Mouse (Mus musculus) CH12.LX (cell line): Measurements from ENCODE around the gene Rasgrf2. TPM values are rescaled to one million over a fixed set of nuclear protein-coding genes. Genes with fewer than 3 reads are reported as not detected.

Source experiments
- DNase-seq: peaks from one replicate; pipeline ENCODE4 v3.0.0-alpha.2; 2013; ENCODE audit errors: extremely low read depth
- H3K27ac ChIP-seq: 2 replicates; pipeline ENCODE4 v1.5.1; 2012; ENCODE audit warnings: low read depth, mild to moderate bottlenecking, control low read depth, moderate library complexity; ENCODE audit not compliant: insufficient read depth
- H3K27me3 ChIP-seq: replicated peaks from 2 replicates; pipeline ENCODE3; 2012; ENCODE audit warnings: inconsistent platforms
- H3K36me3 ChIP-seq, 2 experiments: replicated peaks in 1 of 2; 2 replicates each; pipeline versions ENCODE3 to v1.6.1; 2012; ENCODE audit warnings: inconsistent platforms in 1 of 2, low read length in 1 of 2, mild to moderate bottlenecking in 1 of 2, mixed read lengths in 1 of 2, moderate library complexity in 1 of 2; ENCODE audit not compliant: control insufficient read depth in 1 of 2, insufficient read depth in 1 of 2
- H3K4me1 ChIP-seq, 2 experiments: 2 replicates each; pipeline ENCODE4 v1.6.1; 2012; ENCODE audit warnings: inconsistent platforms in 1 of 2, moderate library complexity in 1 of 2; ENCODE audit not compliant: insufficient read depth in 2 of 2, control insufficient read depth in 1 of 2
- H3K4me2 ChIP-seq: 2 replicates; pipeline ENCODE4 v1.6.1; 2012; ENCODE audit warnings: low read depth, mild to moderate bottlenecking, control low read depth; ENCODE audit not compliant: poor library complexity, insufficient read depth, severe bottlenecking
- H3K4me3 ChIP-seq, 3 experiments: fragments of 150-350 bp in 1 of 3; sonication (generic) in 1 of 3; replicated peaks in 1 of 3; 2 replicates each; pipeline versions ENCODE3 to v1.5.1; 2011 to 2012; ENCODE audit warnings: low read depth in 2 of 3, low read length in 2 of 3, mild to moderate bottlenecking in 2 of 3, moderate library complexity in 2 of 3, control low read depth in 1 of 3, improper control_type of control experiment in 1 of 3, inconsistent platforms in 1 of 3, mixed read lengths in 1 of 3; ENCODE audit not compliant: poor library complexity in 1 of 3
- H3K79me2 ChIP-seq: replicated peaks from 2 replicates; pipeline ENCODE4 v1.6.1; 2012; ENCODE audit warnings: mild to moderate bottlenecking, moderate library complexity; ENCODE audit not compliant: control insufficient read depth, poor library complexity, insufficient read depth, severe bottlenecking; ENCODE audit errors: extremely low read depth
- H3K9ac ChIP-seq: 2 replicates; pipeline ENCODE4 v1.6.1; 2012; ENCODE audit warnings: low read depth, mild to moderate bottlenecking, control low read depth, moderate library complexity; ENCODE audit not compliant: insufficient read depth
- H3K9me3 ChIP-seq: replicated peaks from 2 replicates; pipeline ENCODE3; 2012; ENCODE audit warnings: low read length, inconsistent platforms, mixed read lengths
- BHLHE40 ChIP-seq: IDR thresholded peaks from 2 replicates; pipeline ENCODE4 v1.6.1; 2011; ENCODE audit warnings: mild to moderate bottlenecking, low read depth, low read length, improper control_type of control experiment
- CHD1 ChIP-seq: IDR thresholded peaks from 2 replicates; pipeline ENCODE4 v1.6.1; 2012; ENCODE audit warnings: low read depth, low read length, improper control_type of control experiment, inconsistent platforms
- CTCF ChIP-seq, 2 experiments: IDR thresholded peaks in 1 of 2; conservative IDR thresholded peaks in 1 of 2; 2 replicates each; pipeline ENCODE4 v1.5.1; 2011 to 2012; ENCODE audit warnings: low read depth in 2 of 2, low read length in 2 of 2, improper control_type of control experiment in 1 of 2, inconsistent platforms in 1 of 2, mild to moderate bottlenecking in 1 of 2, moderate library complexity in 1 of 2
- ELF1 ChIP-seq: IDR thresholded peaks from 2 replicates; pipeline ENCODE4 v1.6.1; 2014; ENCODE audit warnings: low read depth, mild to moderate bottlenecking, inconsistent platforms, low read length, improper control_type of control experiment
- GABPA ChIP-seq: IDR thresholded peaks from 2 replicates; pipeline ENCODE4 v1.6.1; 2012; ENCODE audit warnings: low read depth, low read length, improper control_type of control experiment, inconsistent platforms; ENCODE audit not compliant: insufficient replicate concordance
- JUN ChIP-seq: IDR thresholded peaks from 2 replicates; pipeline ENCODE4 v1.6.1; 2011; ENCODE audit warnings: low read depth, mild to moderate bottlenecking, low read length, improper control_type of control experiment, moderate library complexity; ENCODE audit not compliant: insufficient read depth
- JUND ChIP-seq: conservative IDR thresholded peaks from 2 replicates; pipeline ENCODE4 v1.6.1; 2011; ENCODE audit warnings: low read depth, low read length, improper control_type of control experiment
- KAT2A ChIP-seq: IDR thresholded peaks from 2 replicates; pipeline ENCODE4 v1.6.1; 2012; ENCODE audit warnings: low read length, improper control_type of control experiment, inconsistent platforms; ENCODE audit not compliant: insufficient replicate concordance
- MAFK ChIP-seq: IDR thresholded peaks from 2 replicates; pipeline ENCODE4 v1.6.1; 2011; ENCODE audit warnings: low read length, improper control_type of control experiment; ENCODE audit not compliant: insufficient replicate concordance
- MAX ChIP-seq: IDR thresholded peaks from 2 replicates; pipeline ENCODE4 v1.6.1; 2011; ENCODE audit warnings: low read length, improper control_type of control experiment
- MAZ ChIP-seq: IDR thresholded peaks from 2 replicates; pipeline ENCODE4 v1.6.1; 2012; ENCODE audit warnings: low read depth, mild to moderate bottlenecking, inconsistent platforms, low read length, improper control_type of control experiment, moderate library complexity
- MXI1 ChIP-seq: IDR thresholded peaks from 2 replicates; pipeline ENCODE4 v1.6.1; 2011; ENCODE audit warnings: mild to moderate bottlenecking, low read depth, low read length, improper control_type of control experiment
- PAX5 ChIP-seq: IDR thresholded peaks from 2 replicates; pipeline ENCODE4 v1.6.1; 2012; ENCODE audit warnings: low read length, inconsistent platforms, mixed read lengths
- POLR2AphosphoS2 ChIP-seq: IDR thresholded peaks from 2 replicates; pipeline ENCODE4 v1.6.1; 2011; ENCODE audit warnings: low read depth, low read length, improper control_type of control experiment
- RAD21 ChIP-seq: IDR thresholded peaks from 2 replicates; pipeline ENCODE4 v1.6.1; 2011; ENCODE audit warnings: low read depth, mild to moderate bottlenecking, low read length, improper control_type of control experiment, moderate library complexity
- SMC3 ChIP-seq: IDR thresholded peaks from 2 replicates; pipeline ENCODE4 v1.6.1; 2011; ENCODE audit warnings: low read depth, low read length, improper control_type of control experiment
- TBP ChIP-seq: conservative IDR thresholded peaks from 2 replicates; pipeline ENCODE4 v1.6.1; 2011; ENCODE audit warnings: low read depth, low read length, improper control_type of control experiment
- UBTF ChIP-seq: IDR thresholded peaks from 2 replicates; pipeline ENCODE4 v1.6.1; 2012; ENCODE audit warnings: low read depth, mild to moderate bottlenecking, inconsistent platforms, low read length, improper control_type of control experiment, moderate library complexity
- USF1 ChIP-seq: IDR thresholded peaks from 2 replicates; pipeline ENCODE4 v1.6.1; 2014; ENCODE audit warnings: low read depth, mild to moderate bottlenecking, inconsistent platforms, low read length, improper control_type of control experiment
- ZMIZ1 ChIP-seq: IDR thresholded peaks from 2 replicates; pipeline ENCODE4 v1.6.1; 2012; ENCODE audit warnings: low read depth, mild to moderate bottlenecking, inconsistent platforms, low read length, improper control_type of control experiment
- ZNF384 ChIP-seq: IDR thresholded peaks from 2 replicates; pipeline ENCODE4 v1.6.1; 2012; ENCODE audit warnings: low read depth, low read length, improper control_type of control experiment, inconsistent platforms
- dilution Hi-C: fragments of 300-500 bp; cut with MboI; formaldehyde crosslinking; loops from 2 replicates; pipeline ENCODE4 v1.14.3; 2020; ENCODE audit warnings: low sequenced_read_pairs; ENCODE audit not compliant: extremely low pct_unique_long_range_greater_than_20kb, extremely low pct_ligation_motif_present
- in situ Hi-C: fragments of 300-500 bp; cut with MboI; formaldehyde crosslinking; loops from 3 replicates; pipeline ENCODE4 v1.14.3; 2019; ENCODE audit warnings: low sequenced_read_pairs, low pct_ligation_motif_present, low pct_unique_long_range_greater_than_20kb, mixed read lengths
- polyA plus RNA-seq: library from polyadenylated mRNA; unstranded; fragments of >175 nt; gene quantifications from 2 replicates; pipeline ENCODE4 v1.2.1, GENCODE M21; 2012; ENCODE audit warnings: low read depth; ENCODE audit not compliant: insufficient read length
- total RNA-seq, 2 experiments: library from RNA; depleted of rRNA; stranded (reverse); fragments of 300-350 nt in 1 of 2; fragments of >200 nt in 1 of 2; gene quantifications; 2 replicates each; pipeline ENCODE4 v1.2.3; 2012 to 2014

Gene Rasgrf2
- total and polyA plus RNA-seq, 3 experiments: 2.6 to 5.0 (median 4.7) TPM

- H3K4me2 ChIP-seq: no peak overlapping the region
- no peaks in the 10 kb centered on the region for H3K27me3 ChIP-seq
- no peak overlapping the region for H3K27ac ChIP-seq
- DNase-seq: no peak
- H3K9ac ChIP-seq: no peak overlapping the region
- TF ChIP-seq CHD1 (no peak), USF1 (no peak), JUN (no peak), PAX5 (no peak), RAD21 (no peak), BHLHE40 (no peak), MAZ (no peak), SMC3 (no peak), KAT2A (no peak), JUND (no peak), UBTF (no peak), GABPA (no peak), ZNF384 (no peak), POLR2AphosphoS2 (no peak), ELF1 (no peak), MAX (no peak), TBP (no peak), MXI1 (no peak), ZMIZ1 (no peak), MAFK (no peak)
- TF ChIP-seq, all 38 proteins: peak for 0
- in situ Hi-C loops (no loop called here), dilution Hi-C loops (no loop called here)
- peaks cover 4% of the 10 kb centered on the region for H3K9me3 ChIP-seq
- H3K4me1 ChIP-seq: no peaks in the 10 kb centered on the region
- H3K79me2 ChIP-seq: no peaks in the 10 kb centered on the region
- H3K36me3 ChIP-seq: peaks cover 12 to 24% of the 10 kb centered on the region in 2 experiments
- H3K4me3 ChIP-seq: no peak overlapping the region
Measured at GRCm38 (mm10) chr13:91988378-91988777, 143.1 kb downstream of the Rasgrf2 start.

- Histone ChIP-seq H3K79me2 (no peaks in the 10 kb centered on the region), H3K4me1 (no peaks in the 10 kb centered on the region), H3K4me3 (no peak overlapping the region), H3K9me3 (peaks cover 2% of the 10 kb centered on the region), H3K27me3 (no peaks in the 10 kb centered on the region), H3K36me3 (peaks cover 16 to 32% of the 10 kb centered on the region in 2 experiments), H3K4me2 (no peak overlapping the region), H3K9ac (no peak overlapping the region)
- DNase-seq: no peak
- in situ Hi-C loops: no loop called here
- dilution Hi-C loops: no loop called here
- no peak for TF ChIP-seq GABPA
- peak in 1 of 2 experiments; percentile 28; a peak in 2 of 4 replicates for TF ChIP-seq CTCF (conservative IDR thresholded peaks at IDR 0.05 in 1 of 2, IDR thresholded peaks at IDR 0.05 in 1 of 2; ENCODE audit: low read depth in 2 of 2, low read length in 2 of 2)
- TF ChIP-seq, all 38 proteins: peak for 1
- no peak overlapping the region for H3K27ac ChIP-seq
Measured at GRCm38 (mm10) chr13:91986958-91987357, 144.5 kb downstream of the Rasgrf2 start.
